Mouse (Mus musculus) CH12.LX (cell line): Measurements from ENCODE around the gene Cdc37.

Source experiments
- CHD1 ChIP-seq: IDR thresholded peaks from 2 replicates; pipeline ENCODE4 v1.6.1; 2012; ENCODE audit warnings: low read depth, low read length, improper control_type of control experiment, inconsistent platforms
- CTCF ChIP-seq, 2 experiments: IDR thresholded peaks in 1 of 2; conservative IDR thresholded peaks in 1 of 2; 2 replicates each; pipeline ENCODE4 v1.5.1; 2011 to 2012; ENCODE audit warnings: low read depth in 2 of 2, low read length in 2 of 2, improper control_type of control experiment in 1 of 2, inconsistent platforms in 1 of 2, mild to moderate bottlenecking in 1 of 2, moderate library complexity in 1 of 2
- GABPA ChIP-seq: IDR thresholded peaks from 2 replicates; pipeline ENCODE4 v1.6.1; 2012; ENCODE audit warnings: low read depth, low read length, improper control_type of control experiment, inconsistent platforms; ENCODE audit not compliant: insufficient replicate concordance
- IRF4 ChIP-seq: IDR thresholded peaks from 2 replicates; pipeline ENCODE4 v1.6.1; 2014; ENCODE audit warnings: low read depth, mild to moderate bottlenecking, inconsistent platforms, low read length, improper control_type of control experiment
- KAT2A ChIP-seq: IDR thresholded peaks from 2 replicates; pipeline ENCODE4 v1.6.1; 2012; ENCODE audit warnings: low read length, improper control_type of control experiment, inconsistent platforms; ENCODE audit not compliant: insufficient replicate concordance
- MXI1 ChIP-seq: IDR thresholded peaks from 2 replicates; pipeline ENCODE4 v1.6.1; 2011; ENCODE audit warnings: mild to moderate bottlenecking, low read depth, low read length, improper control_type of control experiment
- MYC ChIP-seq: IDR thresholded peaks from 2 replicates; pipeline ENCODE4 v1.6.1; 2011; ENCODE audit warnings: low read depth, mild to moderate bottlenecking, improper control_type of control experiment, low read length
- POLR2A ChIP-seq: IDR thresholded peaks from 2 replicates; pipeline ENCODE4 v1.6.1; 2011; ENCODE audit warnings: low read depth, mild to moderate bottlenecking, improper control_type of control experiment, low read length
- TCF12 ChIP-seq: IDR thresholded peaks from 2 replicates; pipeline ENCODE4 v1.6.1; 2014; ENCODE audit warnings: low read depth, mild to moderate bottlenecking, inconsistent platforms, low read length, improper control_type of control experiment
- USF1 ChIP-seq: IDR thresholded peaks from 2 replicates; pipeline ENCODE4 v1.6.1; 2014; ENCODE audit warnings: low read depth, mild to moderate bottlenecking, inconsistent platforms, low read length, improper control_type of control experiment
- USF2 ChIP-seq: conservative IDR thresholded peaks from 2 replicates; pipeline ENCODE4 v1.6.1; 2011; ENCODE audit warnings: low read depth, low read length, improper control_type of control experiment
- ZKSCAN1 ChIP-seq: IDR thresholded peaks from 2 replicates; pipeline ENCODE4 v1.6.1; 2012; ENCODE audit warnings: low read depth, inconsistent platforms, low read length, improper control_type of control experiment, borderline replicate concordance
- ZMIZ1 ChIP-seq: IDR thresholded peaks from 2 replicates; pipeline ENCODE4 v1.6.1; 2012; ENCODE audit warnings: low read depth, mild to moderate bottlenecking, inconsistent platforms, low read length, improper control_type of control experiment
- ZNF384 ChIP-seq: IDR thresholded peaks from 2 replicates; pipeline ENCODE4 v1.6.1; 2012; ENCODE audit warnings: low read depth, low read length, improper control_type of control experiment, inconsistent platforms

DNA sequence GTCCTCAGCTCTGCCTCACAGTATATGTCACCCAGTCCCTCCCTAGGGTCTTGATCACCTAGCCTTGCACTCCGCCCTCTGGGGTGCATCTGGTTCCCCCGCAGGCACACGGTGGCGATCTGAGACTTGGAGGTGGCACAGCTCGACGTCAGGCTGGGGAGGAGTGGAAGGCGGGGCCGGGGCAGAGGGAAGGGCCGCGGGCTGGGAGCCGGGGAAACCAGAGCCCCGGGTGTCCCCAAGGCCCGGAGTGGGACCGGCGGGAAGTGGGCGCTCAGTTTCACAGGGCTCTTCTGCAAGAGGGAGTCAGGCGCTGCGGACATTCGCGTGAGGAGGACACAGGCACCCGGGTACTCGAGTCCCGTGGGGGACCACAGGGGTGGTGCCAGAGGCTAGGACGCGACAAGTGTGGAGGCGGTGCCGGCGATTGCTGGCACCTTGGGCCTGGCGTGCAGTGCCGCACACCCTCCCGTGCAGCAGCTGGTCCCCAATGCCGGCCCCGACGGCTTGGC lies 34.2 kb upstream of the Cdc37 start:
- peak in 1 of 2 experiments; percentile 58; a peak in 2 of 4 replicates for TF ChIP-seq CTCF (conservative IDR thresholded peaks at IDR 0.05 in 1 of 2, IDR thresholded peaks at IDR 0.05 in 1 of 2; ENCODE audit: low read depth in 2 of 2, low read length in 2 of 2)
- no peak for TF ChIP-seq ZMIZ1
- TF ChIP-seq IRF4: no peak
- TF ChIP-seq GABPA: no peak
- TF ChIP-seq TCF12: no peak
- TF ChIP-seq ZNF384: no peak
- no peak for TF ChIP-seq CHD1
- TF ChIP-seq USF1: no peak
- TF ChIP-seq USF2: no peak
- TF ChIP-seq ZKSCAN1: no peak
- peak; percentile 25; the same call in 1 of the 2 replicates for TF ChIP-seq MXI1
- TF ChIP-seq POLR2A: no peak
- no peak for TF ChIP-seq MYC
- TF ChIP-seq KAT2A: no peak
